Mouse (Mus musculus): ENCODE results near the gene Inf2. TPM values are rescaled to one million over a fixed set of nuclear protein-coding genes. Genes with fewer than 3 reads are reported as not detected.

The Inf2 gene
- total and polyA plus RNA-seq, 3 experiments: 26.1 to 122 (median 55.7) TPM

DNA sequence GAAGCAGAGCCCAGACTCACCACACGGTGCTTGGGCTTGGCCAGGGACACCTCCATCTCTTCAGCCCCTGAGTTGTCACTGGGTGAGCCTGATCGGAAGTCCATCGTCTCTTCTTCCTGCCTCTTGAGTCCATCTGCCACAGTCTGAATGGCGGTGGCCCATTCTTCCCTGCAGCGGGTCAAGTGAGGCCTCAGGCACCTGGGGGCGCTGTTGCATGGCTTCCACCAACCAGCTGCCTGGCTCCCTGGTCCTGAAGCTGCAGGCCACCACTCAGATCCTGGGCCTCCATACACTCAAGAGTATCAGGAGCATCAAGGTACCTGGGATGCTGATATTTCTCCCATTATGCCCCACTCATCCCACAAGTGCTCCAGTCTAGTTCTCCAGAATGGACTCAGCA lies 70.5 kb downstream of the Inf2 start:
- no peaks in the 10 kb centered on the region for H3K27me3 ChIP-seq (ENCODE audit: control insufficient read depth in 1 of 2, insufficient read depth in 2 of 2, low read length in 2 of 2)
- H3K4me3 ChIP-seq (ENCODE audit: control insufficient read depth in 1 of 2, insufficient read depth in 1 of 2, low read depth in 2 of 2, low read length in 2 of 2): no peak overlapping the region
- H3K4me1 ChIP-seq (ENCODE audit: control insufficient read depth in 1 of 2, insufficient read depth in 2 of 2, low read length in 2 of 2): no peaks in the 10 kb centered on the region
- H3K9me3 ChIP-seq (replicated peaks; ENCODE audit: insufficient read depth, low read length): no peaks in the 10 kb centered on the region
- TF ChIP-seq MYB (IDR thresholded peaks at IDR 0.05; ENCODE audit: low read depth, low read length): no peak
- TF ChIP-seq SMC3 (IDR thresholded peaks at IDR 0.05; ENCODE audit: low read depth, low read length): peak; percentile 61
- no peak; the same call in 1 of the 2 replicates for TF ChIP-seq ZC3H11A (IDR thresholded peaks at IDR 0.05; ENCODE audit: low read depth, low read length)
- TF ChIP-seq RAD21 (IDR thresholded peaks at IDR 0.05; ENCODE audit: low read depth, low read length): peak; percentile 54
- TF ChIP-seq CTCF (IDR thresholded peaks at IDR 0.05 in 2 of 3, conservative IDR thresholded peaks at IDR 0.05 in 1 of 3; ENCODE audit: control insufficient read depth in 1 of 3, insufficient read depth in 1 of 3, low read depth in 2 of 3, low read length in 3 of 3, poor library complexity in 1 of 3, severe bottlenecking in 1 of 3): peak; percentile 74 to 93 (median 88)
- no peak for TF ChIP-seq BHLHE40 (IDR thresholded peaks at IDR 0.05; ENCODE audit: borderline replicate concordance, low read depth, low read length)
- 0 out of 2 replicates have a peak, but pooled peaks have one; percentile 10 for TF ChIP-seq POLR2AphosphoS2 (IDR thresholded peaks at IDR 0.05; ENCODE audit: low read length)
- H3K27ac ChIP-seq (ENCODE audit: control insufficient read depth, low read depth, low read length): no peak overlapping the region
- H3K9ac ChIP-seq (ENCODE audit: control insufficient read depth, low read depth, low read length, poor library complexity, severe bottlenecking): no peak overlapping the region
- H3K36me3 ChIP-seq (ENCODE audit: control insufficient read depth in 1 of 2, insufficient read depth in 2 of 2, low read length in 2 of 2): peaks cover 0 to 55% of the 10 kb centered on the region in 2 experiments; a peak in 2 of 4 replicates
- DNase-seq (ENCODE audit: low read depth, low spot score): peak; percentile 63
- peaks cover 3% of the 10 kb centered on the region; the same call in 1 of the 2 replicates for H3K79me2 ChIP-seq (ENCODE audit: control insufficient read depth, insufficient read depth, low read length, poor library complexity)

DNA sequence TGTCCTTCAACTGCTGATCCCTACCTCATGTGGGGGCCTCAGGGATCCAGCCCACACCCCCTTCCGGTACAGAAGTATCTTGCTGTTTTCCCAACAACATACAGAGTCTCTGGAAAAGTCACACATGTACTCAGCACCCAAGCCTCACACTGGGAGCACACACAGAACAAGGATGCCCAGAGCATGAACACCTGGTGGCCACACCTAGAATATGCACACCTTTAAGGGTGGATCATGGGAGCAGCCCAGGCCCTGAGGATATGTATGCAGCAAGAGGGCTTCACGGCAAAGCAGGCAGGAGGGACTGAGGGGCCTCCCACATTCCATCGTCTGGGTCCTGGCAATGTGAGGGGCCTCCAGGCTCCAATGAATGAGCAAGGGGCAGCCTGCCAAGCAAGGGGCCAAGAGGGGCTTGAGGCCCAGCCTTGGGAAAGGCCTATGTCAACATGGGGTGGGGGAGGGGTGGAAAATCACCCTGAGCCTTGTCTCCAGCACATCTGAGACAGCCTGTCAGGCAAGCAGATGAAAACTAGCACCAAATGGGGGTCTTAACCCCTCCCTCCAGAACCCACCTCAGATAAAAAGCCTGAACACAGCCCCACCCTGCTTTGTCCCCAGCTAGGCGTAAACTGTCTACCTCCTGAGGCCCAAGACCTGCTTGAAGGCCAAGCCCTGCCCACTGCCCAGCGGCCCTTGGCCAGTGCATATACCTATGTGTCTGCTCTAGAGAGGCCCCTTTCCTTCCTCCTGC lies 72.2 kb downstream of the Inf2 start:
- H3K4me1 ChIP-seq (ENCODE audit: control insufficient read depth in 1 of 2, insufficient read depth in 2 of 2, low read length in 2 of 2): no peaks in the 10 kb centered on the region
- H3K27me3 ChIP-seq (ENCODE audit: control insufficient read depth in 1 of 2, insufficient read depth in 2 of 2, low read length in 2 of 2): no peaks in the 10 kb centered on the region
- H3K4me3 ChIP-seq (ENCODE audit: control insufficient read depth in 1 of 2, insufficient read depth in 1 of 2, low read depth in 2 of 2, low read length in 2 of 2): no peak overlapping the region
- TF ChIP-seq RAD21 (IDR thresholded peaks at IDR 0.05; ENCODE audit: low read depth, low read length) (no peak), RCOR1 (IDR thresholded peaks at IDR 0.05; ENCODE audit: low read depth, low read length) (no peak), MAFK (IDR thresholded peaks at IDR 0.05; ENCODE audit: borderline replicate concordance, low read depth, low read length) (no peak), NRF1 (IDR thresholded peaks at IDR 0.05; ENCODE audit: insufficient read depth, low read depth, low read length, poor library complexity, severe bottlenecking) (no peak), SMC3 (IDR thresholded peaks at IDR 0.05; ENCODE audit: low read depth, low read length) (no peak), JUND (IDR thresholded peaks at IDR 0.05; ENCODE audit: low read depth, low read length) (no peak), CHD2 (IDR thresholded peaks at IDR 0.05; ENCODE audit: low read length) (no peak), GATA1 (IDR thresholded peaks at IDR 0.05; ENCODE audit: low read depth, low read length) (no peak), KAT2A (conservative IDR thresholded peaks at IDR 0.05; ENCODE audit: low read depth, low read length) (no peak), BHLHE40 (IDR thresholded peaks at IDR 0.05; ENCODE audit: borderline replicate concordance, low read depth, low read length) (no peak), MYB (IDR thresholded peaks at IDR 0.05; ENCODE audit: low read depth, low read length) (no peak)
- no peak for DNase-seq (ENCODE audit: low read depth, low spot score)
- H3K27ac ChIP-seq (ENCODE audit: control insufficient read depth, low read depth, low read length): no peak overlapping the region
- no peaks in the 10 kb centered on the region for H3K9me3 ChIP-seq (replicated peaks; ENCODE audit: insufficient read depth, low read length)
- H3K79me2 ChIP-seq (ENCODE audit: control insufficient read depth, insufficient read depth, low read length, poor library complexity): peaks cover 16% of the 10 kb centered on the region; the same call in 1 of the 2 replicates
- peaks cover 0 to 50% of the 10 kb centered on the region in 2 experiments; a peak in 2 of 4 replicates for H3K36me3 ChIP-seq (ENCODE audit: control insufficient read depth in 1 of 2, insufficient read depth in 2 of 2, low read length in 2 of 2)
- H3K9ac ChIP-seq (ENCODE audit: control insufficient read depth, low read depth, low read length, poor library complexity, severe bottlenecking): no peak overlapping the region

Data from MEL (cell line).